Mouse (Mus musculus): Measurements from ENCODE around the gene Olfr344.

Gene Olfr344

DNA sequence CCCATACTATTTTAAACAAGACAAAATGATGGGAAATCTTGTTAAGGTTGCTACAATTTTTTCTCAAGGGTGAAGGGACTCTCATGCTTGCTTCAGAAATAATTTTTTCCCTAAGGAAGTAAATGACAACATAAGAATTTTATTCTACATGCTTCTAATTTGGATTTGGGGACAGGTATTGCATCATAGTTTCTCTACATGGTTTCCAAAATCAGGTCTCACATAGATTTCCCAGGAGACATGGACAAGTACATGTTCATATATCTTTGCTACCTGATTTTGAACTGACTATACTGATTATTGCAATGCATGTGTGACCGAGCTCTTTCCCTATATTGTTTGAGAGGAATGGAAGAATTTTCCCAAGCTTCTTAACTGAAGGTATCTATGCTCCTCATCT lies at the start of gene Olfr344:
Gene Olfr344, plus strand, starts transcription at position 301 of the 400 bp plus-strand sequence.
- DNase-seq, result no peak

DNA sequence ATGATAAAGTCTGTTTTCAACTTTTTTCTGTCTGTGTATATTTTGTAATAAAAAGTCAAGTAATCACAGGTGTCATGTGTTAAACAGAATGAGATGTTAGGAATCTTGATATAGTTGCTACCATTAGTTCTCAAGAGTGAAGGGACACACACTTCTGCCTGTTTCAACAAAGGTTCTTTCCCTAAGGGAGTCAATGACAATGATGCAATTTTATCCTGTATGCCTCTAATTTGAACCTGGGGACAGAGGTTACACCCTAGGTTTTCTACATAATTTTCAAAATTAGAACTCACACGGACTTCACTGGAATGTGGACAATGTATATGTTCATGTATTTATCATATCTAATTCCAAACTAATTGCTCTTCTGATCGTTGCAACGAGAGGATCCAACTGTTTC lies 41.8 kb upstream of the Olfr344 start, which contains the start of gene Olfr342:
Gene Olfr342, plus strand, starts transcription at position 301 of the 400 bp plus-strand sequence.
- no peak for DNase-seq

DNA sequence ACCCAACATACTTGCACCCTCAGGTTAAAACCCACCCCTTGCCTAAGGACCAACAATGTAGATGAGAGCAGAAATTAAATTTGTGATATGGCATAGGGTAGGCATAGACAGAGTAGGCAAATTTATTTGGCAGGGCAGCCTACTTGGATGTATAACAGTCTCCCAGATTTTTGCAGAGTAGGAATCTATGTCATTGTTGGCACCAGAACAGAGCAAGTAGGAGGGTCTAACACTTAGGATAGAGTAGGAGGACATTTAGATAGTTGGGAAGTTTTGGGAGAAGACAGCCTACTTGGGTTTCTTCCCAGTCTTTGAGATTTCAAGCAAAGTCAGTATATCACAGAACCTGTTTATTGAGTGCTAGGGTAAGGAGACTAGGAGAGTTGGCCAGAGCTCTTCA lies 1.3 kb upstream of the Olfr344 start:
- DNase-seq, result no peak

GRCm38 (mm10) chr2:36567022-36567421 lies 560 bp downstream of the Olfr344 start:
- DNase-seq, result no peak

GRCm38 (mm10) chr2:36567845-36568244 lies 1.4 kb downstream of the Olfr344 start:
- no peak for DNase-seq

Measured in thymus, postnatal 14 days (tissue).